Mouse (Mus musculus) heart, adult 2 months (tissue): ENCODE results near the gene Gm17606.

Experiments
- CTCF ChIP-seq: fragments of 200-600 bp; IDR thresholded peaks from 2 replicates; pipeline ENCODE4 v1.8.1; 2022; ENCODE audit warnings: antibody characterized with exemption, mild to moderate bottlenecking, moderate library complexity
- EP300 ChIP-seq: fragments of 200-500 bp; IDR thresholded peaks from 2 replicates; pipeline ENCODE4 v1.6.1; 2011; ENCODE audit warnings: low read depth, low read length, control low read depth; ENCODE audit not compliant: insufficient read depth
- POLR2A ChIP-seq: fragments of 200-500 bp; IDR thresholded peaks from 2 replicates; pipeline ENCODE4 v1.6.1; 2011; ENCODE audit warnings: mild to moderate bottlenecking, low read depth, low read length, control low read depth; ENCODE audit not compliant: insufficient read depth

GRCm38 (mm10) chr14:54653496-54653895, 12.7 kb downstream of the Gm17606 start:
- TF ChIP-seq POLR2A (peak; percentile 73), CTCF (no peak), EP300 (0 out of 2 replicates have a peak, but pooled peaks have one; percentile 9)
